Mouse (Mus musculus): Measurements from ENCODE around the gene Galr3.

DNA sequence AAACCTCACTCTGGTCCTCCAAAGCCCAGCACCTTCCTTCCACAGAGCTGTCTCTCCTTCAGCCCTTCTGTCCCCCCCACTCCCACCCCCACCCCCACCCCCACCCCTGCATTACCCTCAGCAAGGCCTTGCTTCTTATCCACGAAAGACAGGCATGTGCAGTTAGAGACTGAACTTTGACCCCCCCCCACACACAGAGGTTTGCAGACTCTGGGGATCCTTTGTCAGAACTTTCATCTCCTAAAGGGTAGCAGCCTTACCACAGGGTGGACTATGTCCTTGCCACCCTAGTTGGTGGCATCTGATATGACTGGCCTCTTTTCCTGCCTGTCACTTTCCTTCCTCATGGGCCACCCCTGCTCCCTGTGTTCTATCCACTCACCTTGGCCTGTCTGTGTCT, 18.3 kb upstream of the Galr3 start:
- TF ChIP-seq CTCF (IDR thresholded peaks at IDR 0.05; ENCODE audit: low read depth) (no peak), EP300 (optimal IDR thresholded peaks at IDR 0.05) (no peak)

Data from stomach, postnatal 0 days (tissue).